Mouse (Mus musculus) MEL (cell line): ENCODE measurements around the gene Frem2.

ENCODE experiments used
- CTCF ChIP-seq, 3 experiments: IDR thresholded peaks in 2 of 3; conservative IDR thresholded peaks in 1 of 3; 2 replicates each; pipeline ENCODE4 v1.5.1; 2011 to 2012; ENCODE audit warnings: low read length in 3 of 3, low read depth in 2 of 3, mild to moderate bottlenecking in 2 of 3, improper control_type of control experiment in 1 of 3, inconsistent platforms in 1 of 3, mixed read lengths in 1 of 3, moderate library complexity in 1 of 3; ENCODE audit not compliant: control insufficient read depth in 1 of 3, insufficient read depth in 1 of 3, poor library complexity in 1 of 3, severe bottlenecking in 1 of 3
- EP300 ChIP-seq, 2 experiments: IDR thresholded peaks; 2 replicates each; pipeline ENCODE4 v1.6.1; 2011; ENCODE audit warnings: improper control_type of control experiment in 2 of 2, low read length in 2 of 2, low read depth in 1 of 2, mild to moderate bottlenecking in 1 of 2
- MAX ChIP-seq: IDR thresholded peaks from 2 replicates; pipeline ENCODE4 v1.6.1; 2011; ENCODE audit warnings: low read length, improper control_type of control experiment
- TBP ChIP-seq: IDR thresholded peaks from 2 replicates; pipeline ENCODE4 v1.8.0; 2011; ENCODE audit warnings: low read depth, low read length, improper control_type of control experiment
- ZC3H11A ChIP-seq: IDR thresholded peaks from 2 replicates; pipeline ENCODE4 v1.6.1; 2012; ENCODE audit warnings: low read depth, mild to moderate bottlenecking, inconsistent platforms, low read length, improper control_type of control experiment

DNA sequence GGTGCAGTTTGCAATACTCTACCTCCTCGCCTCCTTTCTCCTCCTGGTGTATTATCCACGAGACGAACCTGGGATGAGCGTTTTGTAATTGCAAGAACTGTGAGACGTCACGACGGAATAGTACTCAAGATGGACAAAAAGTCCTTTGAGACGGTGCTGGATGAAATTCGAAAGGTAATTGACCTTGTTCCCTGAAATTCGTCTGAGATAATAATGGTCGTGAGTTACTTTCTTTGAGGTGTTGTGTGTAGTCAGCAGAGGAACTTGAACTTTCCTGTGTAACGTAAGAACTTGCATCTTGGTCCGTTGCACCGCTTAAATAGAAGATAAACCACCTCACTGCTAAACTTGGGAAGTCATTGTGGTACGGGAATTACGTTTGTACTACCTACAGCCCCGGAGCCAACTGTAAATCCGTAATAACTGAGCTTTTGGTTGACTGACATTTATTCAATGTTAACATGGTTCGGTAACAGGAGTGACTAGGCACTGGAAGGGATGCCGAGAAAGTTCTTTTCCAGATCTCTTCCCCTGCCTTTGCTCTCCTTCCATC lies 192.9 kb downstream of the Frem2 start:
- TF ChIP-seq TBP (no peak), CTCF (IDR thresholded peaks at IDR 0.05 in 2 of 3, conservative IDR thresholded peaks at IDR 0.05 in 1 of 3; ENCODE audit: control insufficient read depth in 1 of 3, insufficient read depth in 1 of 3, low read depth in 2 of 3, low read length in 3 of 3, poor library complexity in 1 of 3, severe bottlenecking in 1 of 3) (no peak), EP300 (IDR thresholded peaks at IDR 0.05; ENCODE audit: low read depth in 1 of 2, low read length in 2 of 2) (no peak), ZC3H11A (no peak), MAX (no peak)
